Mouse (Mus musculus): ENCODE results near the gene Pip4p1.

The Pip4p1 gene

DNA sequence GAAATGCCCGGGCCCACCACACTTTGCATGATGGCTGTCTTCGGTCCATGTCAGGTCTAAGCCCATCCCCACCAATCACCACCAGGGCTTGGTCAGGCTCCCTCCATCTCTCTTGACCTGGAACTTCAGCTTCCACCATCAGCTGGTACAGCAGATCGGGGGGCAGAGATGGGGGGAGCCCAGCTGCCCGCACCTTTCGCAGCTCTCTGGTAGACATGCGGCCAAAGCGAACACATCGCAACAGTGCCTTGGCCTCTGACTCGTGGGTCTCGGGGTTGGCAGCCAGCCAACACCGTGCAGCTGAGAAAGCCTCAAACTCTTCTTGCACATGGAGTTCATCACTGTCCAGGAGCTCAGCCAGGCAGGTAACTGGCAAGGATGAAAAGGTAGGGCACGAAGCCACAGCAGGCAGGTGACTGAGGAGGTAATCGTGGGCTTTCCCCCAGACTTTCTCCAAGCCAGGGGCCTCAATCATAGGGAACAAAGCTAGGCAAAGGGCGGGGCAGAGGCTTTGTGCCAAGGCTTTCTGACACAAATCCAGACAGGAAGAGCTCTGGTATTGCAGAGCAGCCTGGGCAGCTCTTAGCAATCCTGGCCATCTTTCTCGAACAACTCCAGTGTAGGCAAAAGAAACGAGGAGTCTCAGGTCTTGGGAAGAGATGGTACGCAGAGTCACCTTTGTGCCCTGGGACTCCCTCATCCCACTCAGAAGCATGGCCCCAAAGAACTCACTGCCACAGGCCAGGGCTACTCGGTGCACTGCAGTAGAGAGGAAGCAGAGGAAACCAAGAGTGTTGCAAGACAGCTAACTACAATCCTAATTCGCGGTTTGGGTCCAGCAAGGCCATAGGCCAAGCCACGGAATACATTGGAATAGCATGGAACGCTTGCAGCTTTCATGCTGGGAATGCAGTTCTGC lies 37.9 kb downstream of the Pip4p1 start:
- no peak for ATAC-seq (ENCODE audit: low TSS enrichment)

DNA sequence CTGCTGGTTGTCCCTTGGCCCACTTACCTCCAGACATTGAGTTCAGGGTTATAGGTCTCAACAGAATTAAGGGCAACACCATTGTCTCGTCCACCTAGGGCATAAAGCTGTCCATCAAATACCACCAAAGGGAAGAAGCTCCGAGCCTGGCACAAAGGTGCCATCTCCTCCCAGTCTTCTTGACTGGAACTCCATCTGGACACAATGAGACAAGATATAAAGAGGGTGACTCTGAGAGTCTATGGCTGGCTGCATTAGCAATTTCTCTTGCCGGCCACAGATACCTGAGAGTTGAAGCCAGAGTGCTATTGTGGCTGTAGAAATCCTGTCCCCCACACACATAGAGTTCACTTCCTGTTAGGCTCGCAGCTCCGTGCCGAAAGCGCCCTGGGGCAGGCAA lies 38.6 kb downstream of the Pip4p1 start:
- no peak for ATAC-seq (ENCODE audit: low TSS enrichment)

DNA sequence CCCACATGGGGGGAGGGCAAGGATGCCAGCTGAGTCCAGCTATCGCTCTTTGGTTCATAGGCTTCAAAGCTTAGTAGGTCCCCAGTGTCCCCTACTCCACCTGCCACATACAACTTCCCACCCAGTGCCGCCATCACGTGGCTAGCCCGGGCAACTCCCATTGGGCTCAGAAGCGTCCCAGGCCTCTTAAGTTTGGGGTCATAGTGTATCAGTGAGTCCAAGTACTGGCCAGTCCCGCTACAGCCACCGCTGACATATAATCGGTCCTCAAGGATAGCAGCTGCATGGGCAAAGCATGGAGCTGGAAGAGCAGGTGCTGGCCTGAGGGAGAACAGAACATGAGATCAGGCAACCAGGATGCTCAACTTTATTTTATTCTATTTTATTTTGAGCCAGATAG lies 39.0 kb downstream of the Pip4p1 start:
- ATAC-seq (ENCODE audit: low TSS enrichment): no peak

DNA sequence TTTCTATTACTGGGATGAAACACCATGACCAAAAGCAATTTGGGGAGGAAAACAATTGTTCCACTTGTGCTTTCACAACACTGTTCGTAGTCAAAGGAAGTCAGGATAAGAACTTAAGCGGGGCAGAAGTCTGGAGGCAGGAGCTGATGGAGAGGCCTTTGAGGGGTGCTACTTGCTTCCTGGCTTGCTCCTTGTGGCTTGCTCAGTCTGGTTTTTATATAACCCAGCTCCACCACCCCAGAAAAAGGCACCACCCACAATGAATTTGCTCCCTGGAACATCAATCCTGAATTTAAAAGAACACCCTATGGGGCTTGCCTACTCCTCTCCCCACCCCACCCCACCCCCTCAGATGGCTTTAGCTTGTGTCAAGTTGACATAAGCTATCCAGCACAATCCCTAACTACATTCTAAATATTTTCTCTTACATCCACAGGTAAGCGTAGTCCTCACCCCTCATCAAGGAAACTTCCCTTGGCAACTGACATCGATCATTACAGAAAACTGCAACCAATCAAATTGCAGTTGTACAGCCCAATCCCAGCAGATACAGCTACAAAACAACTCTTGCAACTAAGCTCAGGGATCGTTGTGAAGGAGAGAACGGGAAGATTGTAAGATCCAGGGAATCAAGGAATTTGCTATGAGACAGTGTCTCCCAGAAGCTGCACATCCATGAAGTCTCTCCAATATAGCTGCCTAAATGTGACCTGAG lies 54.3 kb downstream of the Pip4p1 start:
- peak; percentile 94 for ATAC-seq (ENCODE audit: low TSS enrichment)

Measured in frontal cortex, adult (tissue).